Mouse (Mus musculus) mouse trophoblast stem cell (cell line): ENCODE measurements around the gene Hoxd10.

Source experiments
- in situ Hi-C, 2 experiments: fragments of 300-500 bp; cut with MseI, MboI; formaldehyde crosslinking; loops; 2 replicates in 1 of 2; 3 replicates in 1 of 2; pipeline ENCODE4 v1.15.1; 2025

Hoxd10 gene

GRCm38 (mm10) chr2:74679980-74680379, 11.7 kb upstream of the Hoxd10 start:
- in situ Hi-C loops: no loop called here

GRCm38 (mm10) chr2:74680561-74681398, 10.9 kb upstream of the Hoxd10 start:
- in situ Hi-C loops: no loop called here

GRCm38 (mm10) chr2:74681594-74682531, 9.9 kb upstream of the Hoxd10 start:
- in situ Hi-C loops: no loop called here

- in situ Hi-C loops: no loop called here
Observed at GRCm38 (mm10) chr2:74682796-74683195, 8.9 kb upstream of the Hoxd10 start.

- in situ Hi-C loops: no loop called here
Observed at GRCm38 (mm10) chr2:74683471-74683951, 8.2 kb upstream of the Hoxd10 start.

- in situ Hi-C loops: no loop called here
Observed at GRCm38 (mm10) chr2:74684106-74684505, 7.6 kb upstream of the Hoxd10 start.

GRCm38 (mm10) chr2:74685059-74685603, 6.6 kb upstream of the Hoxd10 start:
- in situ Hi-C loops: no loop called here

GRCm38 (mm10) chr2:74686301-74686987, 5.3 kb upstream of the Hoxd10 start:
- in situ Hi-C loops: no loop called here

- in situ Hi-C loops: no loop called here
Observed at GRCm38 (mm10) chr2:74686988-74687697, 4.6 kb upstream of the Hoxd10 start.

- in situ Hi-C loops: no loop called here
Observed at GRCm38 (mm10) chr2:74687698-74688555, 3.8 kb upstream of the Hoxd10 start.

GRCm38 (mm10) chr2:74688795-74689573, 2.7 kb upstream of the Hoxd10 start:
- in situ Hi-C loops: no loop called here

- in situ Hi-C loops: loop anchor here in 1 of 2 experiments (10.0 kb wide), 1 partner anchor 615 kb away; no protein-coding TSS in a partner anchor
Observed at GRCm38 (mm10) chr2:74689574-74690337, 2.0 kb upstream of the Hoxd10 start.

GRCm38 (mm10) chr2:74690338-74690716, 1.4 kb upstream of the Hoxd10 start:
- in situ Hi-C loops: loop anchor here in 1 of 2 experiments (10.0 kb wide), 1 partner anchor 614 kb away; no protein-coding TSS in a partner anchor

GRCm38 (mm10) chr2:74691995-74692807, 477 bp downstream of the Hoxd10 start:
- in situ Hi-C loops: loop anchor here in 1 of 2 experiments (10.0 kb wide), 1 partner anchor 613 kb away; no protein-coding TSS in a partner anchor

- in situ Hi-C loops: loop anchor here in 1 of 2 experiments (10.0 kb wide), 1 partner anchor 612 kb away; no protein-coding TSS in a partner anchor
Observed at GRCm38 (mm10) chr2:74692808-74693431, 1.2 kb downstream of the Hoxd10 start.

GRCm38 (mm10) chr2:74693432-74693827, 1.7 kb downstream of the Hoxd10 start:
- in situ Hi-C loops: loop anchor here in 1 of 2 experiments (10.0 kb wide), 1 partner anchor 611 kb away; no protein-coding TSS in a partner anchor
